Mouse (Mus musculus) lung, embryonic 14.5 days (tissue): ENCODE results near the gene Fosl1. TPM values are rescaled to one million over a fixed set of nuclear protein-coding genes. Genes with fewer than 3 reads are reported as not detected.

ENCODE experiments used
- ATAC-seq: fragments of 200-750 bp; cut with Nextera tagmentation; 2 replicates; pipeline ENCODE4 v1.8.0; 2017; ENCODE audit warnings: mild to moderate bottlenecking, moderate TSS enrichment, moderate library complexity; ENCODE audit not compliant: insufficient read depth
- DNase-seq: peaks from one replicate; pipeline ENCODE4 v3.0.0-alpha.2; 2015
- H3K27ac ChIP-seq: fragments of 300-500 bp; sonication (generic); 2 replicates; pipeline ENCODE4 v1.5.1; 2014; ENCODE audit warnings: low read depth, mild to moderate bottlenecking, moderate library complexity
- H3K27me3 ChIP-seq: fragments of 300-500 bp; sonication (generic); 2 replicates; pipeline ENCODE4 v1.6.1; 2014; ENCODE audit warnings: low read length, control low read depth; ENCODE audit not compliant: insufficient read depth
- H3K36me3 ChIP-seq: fragments of 300-500 bp; sonication (generic); 2 replicates; pipeline ENCODE4 v1.6.1; 2014; ENCODE audit warnings: control low read depth; ENCODE audit not compliant: insufficient read depth
- H3K4me1 ChIP-seq: fragments of 300-500 bp; sonication (generic); 2 replicates; pipeline ENCODE4 v1.6.1; 2014; ENCODE audit warnings: antibody characterized with exemption, control low read depth; ENCODE audit not compliant: insufficient read depth
- H3K4me2 ChIP-seq: fragments of 300-500 bp; sonication (generic); 2 replicates; pipeline ENCODE4 v1.6.1; 2014; ENCODE audit warnings: mild to moderate bottlenecking
- H3K4me3 ChIP-seq: fragments of 300-500 bp; sonication (generic); 2 replicates; pipeline ENCODE4 v1.5.1; 2014; ENCODE audit warnings: low read depth, low read length
- H3K9ac ChIP-seq: fragments of 300-500 bp; sonication (generic); 2 replicates; pipeline ENCODE4 v1.6.1; 2014
- H3K9me3 ChIP-seq: fragments of 300-500 bp; sonication (generic); 2 replicates; pipeline ENCODE4 v1.6.1; 2016; ENCODE audit warnings: low read depth, low read length, control low read depth
- CTCF ChIP-seq: IDR thresholded peaks from 2 replicates; pipeline ENCODE4 v1.5.1; 2016; ENCODE audit warnings: antibody characterized with exemption, low read depth
- WGBS: fragments of 180-500 bp; shearing (Covaris S2); extraction: QIAGEN DNeasy Blood & Tissue Kit; methylation state at CpG from one replicate; pipeline ENCODE4 v1.1.7; 2014; 5-methylcytosine and 5-hydroxymethylcytosine counted together
- polyA plus RNA-seq: library from polyadenylated mRNA; unstranded; fragments of >200 nt; fragmentation: Nextera tagmentation; extraction: Ambion mirVana; gene quantifications from 2 replicates; pipeline ENCODE4 v1.2.1, GENCODE M21; 2014

Fosl1 gene
- polyA plus RNA-seq, 1 experiment from 2014 or later = not detected

- under 1% methylated on average over 85 of the region's 87 CpGs for WGBS
- Histone ChIP-seq H3K27ac (peak within 1 kb of the TSS; percentile 90), H3K4me3 (peak within 1 kb of the TSS; percentile 91), H3K4me2 (peak within 1 kb of the TSS; percentile 91), H3K4me1 (peaks cover 16% of the 10 kb centered on the region; the same call in 1 of the 2 replicates), H3K9me3 (no peaks in the 10 kb centered on the region), H3K36me3 (peaks cover 48% of the 10 kb centered on the region), H3K27me3 (no peaks in the 10 kb centered on the region), H3K9ac (peak within 1 kb of the TSS; percentile 93)
- ATAC-seq (peak; percentile 93), DNase-seq (peak; percentile 98)
- no peak for TF ChIP-seq CTCF
These were observed 22.3 kb upstream of the Fosl1 start, which contains the start of the genes Drap1 and AI837181 for GRCm38 (mm10) chr19:5424782-5425741. Gene Drap1 (minus strand): TSS chr19:5424979. Gene AI837181 (plus strand): TSS chr19:5425144.

- Histone ChIP-seq H3K4me1 (peaks cover 16% of the 10 kb centered on the region; the same call in 1 of the 2 replicates), H3K27ac (peak overlapping the region; percentile 86; the same call in 1 of the 2 replicates), H3K36me3 (peaks cover 39% of the 10 kb centered on the region), H3K4me2 (peak overlapping the region; percentile 91), H3K9me3 (no peaks in the 10 kb centered on the region), H3K4me3 (peak overlapping the region; percentile 91), H3K27me3 (no peaks in the 10 kb centered on the region), H3K9ac (peak overlapping the region; percentile 93)
- ATAC-seq = no peak
- WGBS = 84% methylated on average over 18 of the region's 18 CpGs
- no peak for TF ChIP-seq CTCF
- DNase-seq = no peak
These were observed 21.3 kb upstream of the Fosl1 start for GRCm38 (mm10) chr19:5425906-5426565.

- no peak for ATAC-seq
- Histone ChIP-seq H3K4me2 (peak overlapping the region; percentile 91), H3K9me3 (no peaks in the 10 kb centered on the region), H3K27ac (no peak overlapping the region), H3K4me3 (peak overlapping the region; percentile 91), H3K27me3 (no peaks in the 10 kb centered on the region), H3K9ac (no peak overlapping the region), H3K4me1 (peaks cover 16% of the 10 kb centered on the region; the same call in 1 of the 2 replicates), H3K36me3 (peaks cover 35% of the 10 kb centered on the region)
- TF ChIP-seq CTCF = no peak
- DNase-seq = no peak
- 91% methylated on average over 13 of the region's 13 CpGs for WGBS
These were observed 20.6 kb upstream of the Fosl1 start for GRCm38 (mm10) chr19:5426640-5427290.

GRCm38 (mm10) chr19:5428083-5428482, 19.3 kb upstream of the Fosl1 start:
- H3K4me1 ChIP-seq = peaks cover 15% of the 10 kb centered on the region; the same call in 1 of the 2 replicates
- DNase-seq (peak; percentile 75), ATAC-seq (no peak)
- H3K36me3 ChIP-seq = peaks cover 22% of the 10 kb centered on the region
- H3K27ac ChIP-seq = no peak overlapping the region
- no peak overlapping the region for H3K9ac ChIP-seq
- no peaks in the 10 kb centered on the region for H3K27me3 ChIP-seq
- TF ChIP-seq CTCF = peak; percentile 61
- no peaks in the 10 kb centered on the region for H3K9me3 ChIP-seq
- 80% methylated on average over 2 of the region's 2 CpGs for WGBS
- H3K4me3 ChIP-seq = no peak overlapping the region
- H3K4me2 ChIP-seq = no peak overlapping the region

- H3K4me3 ChIP-seq = no peak overlapping the region
- H3K9ac ChIP-seq = no peak overlapping the region
- H3K36me3 ChIP-seq = peaks cover 20% of the 10 kb centered on the region
- H3K9me3 ChIP-seq = no peaks in the 10 kb centered on the region
- peaks cover 16% of the 10 kb centered on the region for H3K4me1 ChIP-seq
- no peak overlapping the region for H3K4me2 ChIP-seq
- no peak for TF ChIP-seq CTCF
- 74% methylated on average over 4 of the region's 4 CpGs for WGBS
- no peaks in the 10 kb centered on the region for H3K27me3 ChIP-seq
- ATAC-seq (no peak), DNase-seq (no peak)
- no peak overlapping the region for H3K27ac ChIP-seq
These were observed 18.1 kb upstream of the Fosl1 start for GRCm38 (mm10) chr19:5429219-5429618.

GRCm38 (mm10) chr19:5429806-5430205, 17.5 kb upstream of the Fosl1 start:
- H3K27ac ChIP-seq = no peak overlapping the region
- no peak overlapping the region for H3K9ac ChIP-seq
- H3K9me3 ChIP-seq = no peaks in the 10 kb centered on the region
- DNase-seq (no peak), ATAC-seq (no peak)
- H3K4me3 ChIP-seq = no peak overlapping the region
- WGBS = 60% methylated on average over 8 of the region's 8 CpGs
- H3K4me1 ChIP-seq = peaks cover 16% of the 10 kb centered on the region
- no peak for TF ChIP-seq CTCF
- no peaks in the 10 kb centered on the region for H3K27me3 ChIP-seq
- no peak overlapping the region for H3K4me2 ChIP-seq
- peaks cover 20% of the 10 kb centered on the region for H3K36me3 ChIP-seq
